Mouse (Mus musculus) lung, adult 2 months (tissue): Measurements from ENCODE around the gene Soga1.

ENCODE experiments used
- CTCF ChIP-seq: fragments of 200-500 bp; IDR thresholded peaks from 2 replicates; pipeline ENCODE4 v1.5.1; 2011; ENCODE audit warnings: mild to moderate bottlenecking, low read length, control low read depth; ENCODE audit not compliant: insufficient read depth
- POLR2A ChIP-seq: fragments of 200-500 bp; IDR thresholded peaks from 2 replicates; pipeline ENCODE4 v1.6.1; 2011; ENCODE audit warnings: low read depth, mild to moderate bottlenecking, control low read depth, low read length, borderline replicate concordance; ENCODE audit errors: extremely low read depth

DNA sequence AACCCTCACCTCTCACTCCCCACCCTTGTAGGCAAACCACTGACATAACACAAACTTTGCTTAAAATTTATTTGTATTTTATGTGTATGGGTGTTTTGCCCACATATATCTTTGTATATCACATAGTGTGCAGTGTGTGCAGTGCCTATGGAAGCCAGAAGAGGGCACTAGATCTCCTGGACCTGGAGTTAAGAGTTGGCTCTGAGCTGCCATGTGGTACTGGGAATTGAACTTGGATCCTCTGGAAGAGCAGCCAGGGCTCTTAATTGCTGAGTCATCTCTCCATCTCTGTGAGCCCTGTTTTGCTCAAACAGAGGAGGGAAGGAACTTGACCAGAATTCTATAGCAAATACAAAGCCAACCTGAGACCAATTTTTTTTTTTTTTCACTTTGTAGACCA is 35.1 kb downstream of the Soga1 start:
- TF ChIP-seq CTCF (0 out of 2 replicates have a peak, but pooled peaks have one; percentile 36), POLR2A (no peak)
